Mouse (Mus musculus) spleen, postnatal 4 days (tissue): ENCODE results near the gene Gm26727.
"Not testable (repeated sequence)": the region's sequence is repeated elsewhere in the genome, so short reads cannot be mapped to it uniquely, and the experiment has no call there.

Experiments
- DNase-seq, 2 experiments: peaks; one replicate each; pipeline ENCODE4 v3.0.0; 2022; ENCODE audit warnings: low spot score in 2 of 2

The Gm26727 gene

GRCm38 (mm10) chr2:67433081-67433480 is at the start of gene Gm26727:
Gene Gm26727 (minus strand): TSS chr2:67433181.
- DNase-seq, result no peak

GRCm38 (mm10) chr2:67481051-67481450 is 48.1 kb upstream of the Gm26727 start:
- DNase-seq, result no peak

GRCm38 (mm10) chr2:67477753-67478152 is 44.8 kb upstream of the Gm26727 start:
- DNase-seq, result no peak

GRCm38 (mm10) chr2:67470030-67470429 is 37.0 kb upstream of the Gm26727 start:
- not testable (repeated sequence) for DNase-seq

- no peak for DNase-seq
Measured at GRCm38 (mm10) chr2:67467036-67467435, 34.1 kb upstream of the Gm26727 start.

GRCm38 (mm10) chr2:67460857-67461256 is 27.9 kb upstream of the Gm26727 start:
- no peak for DNase-seq

- no peak for DNase-seq
Measured at GRCm38 (mm10) chr2:67447206-67447605, 14.2 kb upstream of the Gm26727 start.

- no peak for DNase-seq
Measured at GRCm38 (mm10) chr2:67446772-67447171, 13.8 kb upstream of the Gm26727 start.

GRCm38 (mm10) chr2:67445780-67446179 is 12.8 kb upstream of the Gm26727 start, which contains the start of gene Xirp2:
Gene Xirp2 (plus strand): TSS chr2:67446002.
- DNase-seq, result no peak

GRCm38 (mm10) chr2:67438309-67438708 is 5.3 kb upstream of the Gm26727 start:
- DNase-seq, result no peak

GRCm38 (mm10) chr2:67422799-67423198 is 10.2 kb downstream of the Gm26727 start:
- DNase-seq, result no peak

- DNase-seq, result no peak
Measured at GRCm38 (mm10) chr2:67420853-67421252, 12.1 kb downstream of the Gm26727 start.

GRCm38 (mm10) chr2:67413425-67413824 is 19.6 kb downstream of the Gm26727 start, which contains the start of gene Gm21830:
Gene Gm21830 (plus strand): TSS chr2:67413725.
- DNase-seq, result not testable (repeated sequence)
